Mouse (Mus musculus) MEL (cell line): Measurements from ENCODE around the gene Fam222a. TPM values are rescaled to one million over a fixed set of nuclear protein-coding genes. Genes with fewer than 3 reads are reported as not detected.

Experiments used
- DNase-seq: peaks from one replicate; pipeline ENCODE4 v3.0.0; 2011; ENCODE audit warnings: low read depth, low spot score
- H3K27ac ChIP-seq: 2 replicates; pipeline ENCODE4 v1.5.1; 2012; ENCODE audit warnings: low read depth, mild to moderate bottlenecking, control low read depth, low read length, moderate library complexity; ENCODE audit not compliant: control insufficient read depth
- H3K27me3 ChIP-seq, 2 experiments: fragments of 150-350 bp in 1 of 2; sonication (generic) in 1 of 2; 2 replicates each; pipeline ENCODE4 v1.6.1; 2012; ENCODE audit warnings: low read length in 2 of 2, mild to moderate bottlenecking in 2 of 2, improper control_type of control experiment in 1 of 2, moderate library complexity in 1 of 2; ENCODE audit not compliant: insufficient read depth in 2 of 2, control insufficient read depth in 1 of 2
- H3K36me3 ChIP-seq, 2 experiments: 2 replicates each; pipeline ENCODE4 v1.6.1; 2012 to 2014; ENCODE audit warnings: low read length in 2 of 2, improper control_type of control experiment in 1 of 2, inconsistent platforms in 1 of 2, mild to moderate bottlenecking in 1 of 2; ENCODE audit not compliant: insufficient read depth in 2 of 2, control insufficient read depth in 1 of 2
- H3K4me1 ChIP-seq, 2 experiments: fragments of 150-350 bp in 1 of 2; sonication (generic) in 1 of 2; 2 replicates each; pipeline ENCODE4 v1.6.1; 2012; ENCODE audit warnings: low read length in 2 of 2, improper control_type of control experiment in 1 of 2, mild to moderate bottlenecking in 1 of 2; ENCODE audit not compliant: insufficient read depth in 2 of 2, control insufficient read depth in 1 of 2
- H3K4me3 ChIP-seq, 2 experiments: fragments of 150-350 bp in 1 of 2; sonication (generic) in 1 of 2; 2 replicates each; pipeline ENCODE4 v1.5.1; 2012; ENCODE audit warnings: low read depth in 2 of 2, low read length in 2 of 2, mild to moderate bottlenecking in 2 of 2, moderate library complexity in 2 of 2, control low read depth in 1 of 2, improper control_type of control experiment in 1 of 2; ENCODE audit not compliant: control insufficient read depth in 1 of 2, insufficient read depth in 1 of 2
- H3K79me2 ChIP-seq: 2 replicates; pipeline ENCODE4 v1.6.1; 2012; ENCODE audit warnings: mild to moderate bottlenecking, low read length, moderate library complexity; ENCODE audit not compliant: control insufficient read depth, poor library complexity, insufficient read depth
- H3K9ac ChIP-seq: 2 replicates; pipeline ENCODE4 v1.6.1; 2012; ENCODE audit warnings: low read depth, mild to moderate bottlenecking, control low read depth, low read length, moderate library complexity; ENCODE audit not compliant: control insufficient read depth, poor library complexity, severe bottlenecking
- H3K9me3 ChIP-seq: fragments of 150-350 bp; sonication (generic); replicated peaks from 2 replicates; pipeline ENCODE4 v1.6.1; 2012; ENCODE audit warnings: mild to moderate bottlenecking, low read length, improper control_type of control experiment, moderate library complexity; ENCODE audit not compliant: insufficient read depth
- BHLHE40 ChIP-seq: IDR thresholded peaks from 2 replicates; pipeline ENCODE4 v1.6.1; 2012; ENCODE audit warnings: low read depth, mild to moderate bottlenecking, inconsistent platforms, low read length, improper control_type of control experiment, borderline replicate concordance
- CHD1 ChIP-seq: IDR thresholded peaks from 2 replicates; pipeline ENCODE4 v1.6.1; 2012; ENCODE audit warnings: low read depth, mild to moderate bottlenecking, inconsistent platforms, low read length, improper control_type of control experiment
- CHD2 ChIP-seq: IDR thresholded peaks from 2 replicates; pipeline ENCODE4 v1.6.1; 2011; ENCODE audit warnings: low read length, improper control_type of control experiment
- CTCF ChIP-seq, 3 experiments: IDR thresholded peaks in 2 of 3; conservative IDR thresholded peaks in 1 of 3; 2 replicates each; pipeline ENCODE4 v1.5.1; 2011 to 2012; ENCODE audit warnings: low read length in 3 of 3, low read depth in 2 of 3, mild to moderate bottlenecking in 2 of 3, improper control_type of control experiment in 1 of 3, inconsistent platforms in 1 of 3, mixed read lengths in 1 of 3, moderate library complexity in 1 of 3; ENCODE audit not compliant: control insufficient read depth in 1 of 3, insufficient read depth in 1 of 3, poor library complexity in 1 of 3, severe bottlenecking in 1 of 3
- ELF1 ChIP-seq: IDR thresholded peaks from 2 replicates; pipeline ENCODE4 v1.6.1; 2014; ENCODE audit warnings: low read depth, mild to moderate bottlenecking, inconsistent platforms, low read length, improper control_type of control experiment, moderate library complexity
- EP300 ChIP-seq, 2 experiments: IDR thresholded peaks; 2 replicates each; pipeline ENCODE4 v1.6.1; 2011; ENCODE audit warnings: improper control_type of control experiment in 2 of 2, low read length in 2 of 2, low read depth in 1 of 2, mild to moderate bottlenecking in 1 of 2
- ETS1 ChIP-seq: IDR thresholded peaks from 2 replicates; pipeline ENCODE4 v1.6.1; 2012; ENCODE audit warnings: low read depth, mild to moderate bottlenecking, inconsistent platforms, low read length, improper control_type of control experiment, moderate library complexity
- GABPA ChIP-seq: IDR thresholded peaks from 2 replicates; pipeline ENCODE4 v1.6.1; 2012; ENCODE audit warnings: low read depth, mild to moderate bottlenecking, inconsistent platforms, low read length, improper control_type of control experiment, moderate library complexity
- HCFC1 ChIP-seq: IDR thresholded peaks from 2 replicates; pipeline ENCODE4 v1.6.1; 2012; ENCODE audit warnings: low read depth, mild to moderate bottlenecking, inconsistent platforms, low read length, improper control_type of control experiment, moderate library complexity
- KAT2A ChIP-seq: conservative IDR thresholded peaks from 2 replicates; pipeline ENCODE4 v1.6.1; 2012; ENCODE audit warnings: low read depth, low read length, improper control_type of control experiment, inconsistent platforms
- MAX ChIP-seq: IDR thresholded peaks from 2 replicates; pipeline ENCODE4 v1.6.1; 2011; ENCODE audit warnings: low read length, improper control_type of control experiment
- MAZ ChIP-seq: IDR thresholded peaks from 2 replicates; pipeline ENCODE4 v1.6.1; 2012; ENCODE audit warnings: low read depth, mild to moderate bottlenecking, inconsistent platforms, low read length, improper control_type of control experiment
- MYB ChIP-seq: IDR thresholded peaks from 2 replicates; pipeline ENCODE4 v1.6.1; 2011; ENCODE audit warnings: mild to moderate bottlenecking, low read depth, low read length, improper control_type of control experiment
- NELFE ChIP-seq: IDR thresholded peaks from 2 replicates; pipeline ENCODE4 v1.6.1; 2011; ENCODE audit warnings: low read depth, low read length, improper control_type of control experiment
- POLR2A ChIP-seq, 2 experiments: IDR thresholded peaks; 2 replicates each; pipeline ENCODE4 v1.6.1; 2011 to 2012; ENCODE audit warnings: low read length in 2 of 2, mild to moderate bottlenecking in 2 of 2, control low read depth in 1 of 2, improper control_type of control experiment in 1 of 2, low read depth in 1 of 2, moderate library complexity in 1 of 2; ENCODE audit not compliant: control insufficient read depth in 1 of 2, insufficient read depth in 1 of 2, poor library complexity in 1 of 2
- POLR2AphosphoS2 ChIP-seq: IDR thresholded peaks from 2 replicates; pipeline ENCODE4 v1.6.1; 2011; ENCODE audit warnings: low read length, improper control_type of control experiment
- RAD21 ChIP-seq: IDR thresholded peaks from 2 replicates; pipeline ENCODE4 v1.6.1; 2011; ENCODE audit warnings: mild to moderate bottlenecking, low read depth, low read length, improper control_type of control experiment
- RCOR1 ChIP-seq: IDR thresholded peaks from 2 replicates; pipeline ENCODE4 v1.6.1; 2012; ENCODE audit warnings: low read depth, mild to moderate bottlenecking, inconsistent platforms, low read length, improper control_type of control experiment
- SMC3 ChIP-seq: IDR thresholded peaks from 2 replicates; pipeline ENCODE4 v1.6.1; 2011; ENCODE audit warnings: low read depth, low read length, improper control_type of control experiment
- TAL1 ChIP-seq: IDR thresholded peaks from 2 replicates; pipeline ENCODE4 v1.6.1; 2012; ENCODE audit warnings: mild to moderate bottlenecking, inconsistent platforms, low read length, moderate library complexity, mixed read lengths
- TBP ChIP-seq: IDR thresholded peaks from 2 replicates; pipeline ENCODE4 v1.8.0; 2011; ENCODE audit warnings: low read depth, low read length, improper control_type of control experiment
- USF1 ChIP-seq: IDR thresholded peaks from 2 replicates; pipeline ENCODE4 v1.6.1; 2014; ENCODE audit warnings: low read depth, mild to moderate bottlenecking, inconsistent platforms, low read length, improper control_type of control experiment, moderate library complexity
- USF2 ChIP-seq, 2 experiments: IDR thresholded peaks; 2 replicates each; pipeline ENCODE4 v1.6.1; 2011 to 2012; ENCODE audit warnings: improper control_type of control experiment in 2 of 2, low read length in 2 of 2, borderline replicate concordance in 1 of 2, inconsistent platforms in 1 of 2, low read depth in 1 of 2, mild to moderate bottlenecking in 1 of 2; ENCODE audit not compliant: insufficient read depth in 1 of 2
- ZC3H11A ChIP-seq: IDR thresholded peaks from 2 replicates; pipeline ENCODE4 v1.6.1; 2012; ENCODE audit warnings: low read depth, mild to moderate bottlenecking, inconsistent platforms, low read length, improper control_type of control experiment
- ZMIZ1 ChIP-seq: IDR thresholded peaks from 2 replicates; pipeline ENCODE4 v1.6.1; 2012; ENCODE audit warnings: low read depth, mild to moderate bottlenecking, inconsistent platforms, low read length, improper control_type of control experiment, moderate library complexity
- polyA plus RNA-seq, 2 experiments: library from polyadenylated mRNA; stranded (reverse) in 1 of 2; unstranded in 1 of 2; fragments of >175 nt in 1 of 2; fragments of >200 nt in 1 of 2; gene quantifications; 2 replicates each; pipeline versions ENCODE4 v1.2.1 to v1.2.4; 2012; ENCODE audit warnings: low replicate concordance in 2 of 2, low read depth in 1 of 2; ENCODE audit not compliant: insufficient read length in 2 of 2, insufficient read depth in 1 of 2, missing spikeins in 1 of 2
- total RNA-seq: library from RNA; depleted of rRNA; stranded (reverse); fragments of 300-350 nt; gene quantifications from 2 replicates; pipeline ENCODE4 v1.2.3, GENCODE M21; 2012

The Fam222a gene
- total and polyA plus RNA-seq, 3 experiments, result 0.27 to 0.70 TPM; not detected in 1

- Histone ChIP-seq H3K4me3 (no peak overlapping the region), H3K36me3 (peaks cover 0 to 15% of the 10 kb centered on the region in 2 experiments; a peak in 2 of 4 replicates), H3K9ac (no peak overlapping the region), H3K79me2 (no peaks in the 10 kb centered on the region), H3K4me1 (peaks cover 0 to 24% of the 10 kb centered on the region in 2 experiments; a peak in 3 of 4 replicates), H3K27ac (no peak overlapping the region), H3K27me3 (no peaks in the 10 kb centered on the region), H3K9me3 (no peaks in the 10 kb centered on the region)
- TF ChIP-seq POLR2AphosphoS2 (no peak), MAX (no peak)
- no peak for DNase-seq
Observed at GRCm38 (mm10) chr5:114594741-114595241, 27.0 kb downstream of the Fam222a start.

GRCm38 (mm10) chr5:114596604-114597003 is 28.8 kb downstream of the Fam222a start:
- H3K27me3 ChIP-seq, result no peaks in the 10 kb centered on the region
- peaks cover 0 to 2% of the 10 kb centered on the region in 2 experiments; a peak in 2 of 4 replicates for H3K36me3 ChIP-seq
- H3K4me3 ChIP-seq, result no peak overlapping the region
- H3K27ac ChIP-seq, result no peak overlapping the region
- H3K9ac ChIP-seq, result no peak overlapping the region
- TF ChIP-seq USF2 (IDR thresholded peaks at IDR 0.05; ENCODE audit: borderline replicate concordance in 1 of 2, insufficient read depth in 1 of 2, low read depth in 1 of 2, low read length in 2 of 2) (no peak), HCFC1 (no peak), RCOR1 (no peak), ELF1 (no peak), TBP (no peak), BHLHE40 (no peak), CTCF (IDR thresholded peaks at IDR 0.05 in 2 of 3, conservative IDR thresholded peaks at IDR 0.05 in 1 of 3; ENCODE audit: control insufficient read depth in 1 of 3, insufficient read depth in 1 of 3, low read depth in 2 of 3, low read length in 3 of 3, poor library complexity in 1 of 3, severe bottlenecking in 1 of 3) (no peak), KAT2A (no peak), POLR2AphosphoS2 (no peak), POLR2A (IDR thresholded peaks at IDR 0.05; ENCODE audit: control insufficient read depth in 1 of 2, insufficient read depth in 1 of 2, low read depth in 1 of 2, low read length in 2 of 2, poor library complexity in 1 of 2) (no peak), ZMIZ1 (no peak), NELFE (no peak), TAL1 (no peak)
- TF ChIP-seq, all 39 proteins: peak for 0
- no peak for DNase-seq
- no peaks in the 10 kb centered on the region for H3K9me3 ChIP-seq
- H3K4me1 ChIP-seq, result peaks cover 0 to 9% of the 10 kb centered on the region in 2 experiments; a peak in 2 of 4 replicates
- H3K79me2 ChIP-seq, result no peaks in the 10 kb centered on the region

GRCm38 (mm10) chr5:114597222-114597621 is 29.4 kb downstream of the Fam222a start:
- H3K79me2 ChIP-seq, result no peaks in the 10 kb centered on the region
- peaks cover 0 to 3% of the 10 kb centered on the region in 2 experiments; a peak in 2 of 4 replicates for H3K4me1 ChIP-seq
- H3K27me3 ChIP-seq, result no peaks in the 10 kb centered on the region
- H3K27ac ChIP-seq, result no peak overlapping the region
- H3K9me3 ChIP-seq, result no peaks in the 10 kb centered on the region
- no peak overlapping the region for H3K4me3 ChIP-seq
- no peak for DNase-seq
- no peaks in the 10 kb centered on the region; a peak in 1 of 4 replicates for H3K36me3 ChIP-seq
- no peak for TF ChIP-seq ZC3H11A
- no peak for TF ChIP-seq CHD2
- TF ChIP-seq POLR2A (IDR thresholded peaks at IDR 0.05; ENCODE audit: control insufficient read depth in 1 of 2, insufficient read depth in 1 of 2, low read depth in 1 of 2, low read length in 2 of 2, poor library complexity in 1 of 2), result no peak
- no peak for TF ChIP-seq ETS1
- no peak for TF ChIP-seq CHD1
- no peak for TF ChIP-seq GABPA
- TF ChIP-seq EP300 (IDR thresholded peaks at IDR 0.05; ENCODE audit: low read depth in 1 of 2, low read length in 2 of 2), result no peak
- TF ChIP-seq MYB, result no peak
- no peak for TF ChIP-seq RAD21
- TF ChIP-seq ZMIZ1, result no peak
- TF ChIP-seq USF1, result no peak
- TF ChIP-seq MAZ, result no peak
- TF ChIP-seq SMC3, result no peak
- H3K9ac ChIP-seq, result no peak overlapping the region
